Mouse (Mus musculus) megakaryocyte progenitor cell, adult 5-6 weeks (primary cell): ENCODE measurements around the gene Rgs19. TPM values are rescaled to one million over a fixed set of nuclear protein-coding genes. Genes with fewer than 3 reads are reported as not detected.

Source experiments
- ATAC-seq: replicated peaks from 2 replicates; pipeline ENCODE4 v1.8.0; 2016; ENCODE audit warnings: mild to moderate bottlenecking, moderate TSS enrichment, inconsistent platforms; ENCODE audit not compliant: poor library complexity
- total RNA-seq, 2 experiments: library from RNA; stranded (forward) in 1 of 2; stranded (reverse) in 1 of 2; fragments of 157-497, 149-512 nt in 1 of 2; fragments of 200-1000 nt in 1 of 2; gene quantifications; 2 replicates each; pipeline versions ENCODE4 v1.2.3 to v1.2.4; 2015 to 2017

Rgs19 gene
- total RNA-seq, 2 experiments from 2014 or later: 100 to 330 TPM

DNA sequence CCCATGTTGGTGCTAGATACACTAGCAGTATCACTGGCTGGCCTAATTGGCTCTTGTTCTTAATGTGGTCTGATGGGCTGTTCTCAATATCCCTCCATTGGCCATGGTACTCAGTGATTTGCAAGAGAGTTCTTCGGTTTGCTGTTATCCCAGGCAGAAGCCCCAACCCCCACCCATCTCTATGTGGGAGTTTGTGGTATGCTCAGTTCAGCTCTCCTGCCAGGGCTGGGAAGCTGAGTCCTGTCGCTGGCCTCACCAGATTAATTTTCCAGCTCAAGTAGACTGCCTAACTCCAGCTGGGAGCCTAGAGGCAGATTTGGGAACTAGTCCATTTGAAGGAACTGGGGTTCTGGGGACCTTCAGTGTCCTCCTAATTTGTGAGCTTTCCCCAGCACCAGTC is 36.3 kb downstream of the Rgs19 start:
- ATAC-seq: no peak

DNA sequence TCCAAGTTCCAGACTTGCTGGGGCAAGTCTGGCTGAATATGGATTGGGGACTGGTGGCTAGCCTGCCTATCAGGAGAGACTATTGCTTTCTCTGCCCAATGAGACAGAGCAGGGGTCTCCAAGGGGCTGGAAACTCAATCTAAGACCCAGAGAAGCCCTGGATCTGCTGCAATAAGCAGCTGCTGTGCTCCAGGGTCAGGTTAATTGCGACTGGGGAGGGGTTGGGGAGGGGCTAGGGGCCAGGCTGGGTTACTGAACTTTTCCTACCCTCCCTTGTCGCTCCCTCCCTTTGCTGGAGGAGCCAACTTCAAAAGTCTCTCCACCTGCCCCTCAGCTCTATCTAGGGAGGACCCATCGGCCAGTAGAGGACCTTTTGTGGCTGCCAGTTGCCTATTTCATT is 37.0 kb downstream of the Rgs19 start, which contains the start of gene Gm29797:
Gm29797 (plus strand) TSS at position 301 of the 400 bp plus-strand sequence.
- ATAC-seq: no peak

DNA sequence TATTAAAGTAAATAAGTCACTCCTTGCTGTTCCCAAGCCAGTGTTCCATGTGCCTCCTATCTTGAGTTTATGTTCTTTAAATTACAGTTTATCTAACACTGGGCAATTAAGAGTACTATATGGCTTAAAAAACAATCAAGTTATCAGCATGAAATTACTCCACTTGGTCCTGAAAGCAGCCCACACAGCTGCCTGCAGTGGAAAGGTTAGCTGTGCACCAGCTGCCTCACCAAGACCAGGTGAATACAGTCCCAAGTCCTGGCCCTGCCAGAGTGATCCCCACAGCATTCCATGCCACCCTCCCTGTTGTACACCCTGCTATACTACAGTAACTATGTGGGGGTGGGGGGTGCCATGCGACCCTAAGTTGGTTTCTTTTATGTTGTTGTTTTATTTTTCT is 40.3 kb downstream of the Rgs19 start:
- no peak for ATAC-seq

DNA sequence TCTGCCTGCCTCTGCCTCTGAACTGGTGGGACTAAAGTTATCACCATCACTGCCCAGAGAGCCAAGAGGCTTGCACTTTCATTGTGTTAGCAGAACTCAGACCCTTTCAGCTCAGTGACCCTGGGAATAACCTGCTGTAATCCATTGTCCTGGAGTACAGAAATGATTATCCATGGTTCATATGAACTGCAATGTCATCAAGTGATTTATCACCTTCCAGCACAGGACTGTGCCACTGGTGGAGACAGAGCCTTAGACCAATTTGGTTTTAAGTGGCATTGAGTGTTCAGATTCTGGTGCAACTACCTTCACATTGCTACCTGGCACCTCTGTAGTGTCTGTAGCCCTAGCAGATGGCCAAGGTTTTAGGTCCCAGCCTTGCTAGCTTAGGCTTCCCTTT is 40.7 kb downstream of the Rgs19 start:
- no peak for ATAC-seq

DNA sequence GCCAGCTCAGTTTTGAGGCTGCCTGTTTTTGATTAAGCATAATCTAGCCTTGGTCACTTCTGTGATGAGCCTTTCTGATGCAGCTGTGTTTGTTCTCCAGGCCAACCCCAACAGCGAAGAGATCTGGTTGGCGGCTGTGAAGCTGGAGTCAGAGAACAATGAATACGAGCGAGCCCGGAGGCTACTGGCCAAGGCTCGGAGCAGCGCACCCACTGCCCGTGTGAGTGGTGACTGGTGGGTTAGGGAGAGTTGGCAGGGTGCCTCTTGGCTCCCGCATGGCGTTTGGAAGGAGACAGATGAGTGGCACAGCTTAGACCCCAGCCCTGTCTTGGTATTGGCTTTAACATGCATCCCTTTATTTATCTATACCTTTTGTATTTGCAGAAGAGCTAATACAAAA is 44.9 kb downstream of the Rgs19 start:
- ATAC-seq: no peak

DNA sequence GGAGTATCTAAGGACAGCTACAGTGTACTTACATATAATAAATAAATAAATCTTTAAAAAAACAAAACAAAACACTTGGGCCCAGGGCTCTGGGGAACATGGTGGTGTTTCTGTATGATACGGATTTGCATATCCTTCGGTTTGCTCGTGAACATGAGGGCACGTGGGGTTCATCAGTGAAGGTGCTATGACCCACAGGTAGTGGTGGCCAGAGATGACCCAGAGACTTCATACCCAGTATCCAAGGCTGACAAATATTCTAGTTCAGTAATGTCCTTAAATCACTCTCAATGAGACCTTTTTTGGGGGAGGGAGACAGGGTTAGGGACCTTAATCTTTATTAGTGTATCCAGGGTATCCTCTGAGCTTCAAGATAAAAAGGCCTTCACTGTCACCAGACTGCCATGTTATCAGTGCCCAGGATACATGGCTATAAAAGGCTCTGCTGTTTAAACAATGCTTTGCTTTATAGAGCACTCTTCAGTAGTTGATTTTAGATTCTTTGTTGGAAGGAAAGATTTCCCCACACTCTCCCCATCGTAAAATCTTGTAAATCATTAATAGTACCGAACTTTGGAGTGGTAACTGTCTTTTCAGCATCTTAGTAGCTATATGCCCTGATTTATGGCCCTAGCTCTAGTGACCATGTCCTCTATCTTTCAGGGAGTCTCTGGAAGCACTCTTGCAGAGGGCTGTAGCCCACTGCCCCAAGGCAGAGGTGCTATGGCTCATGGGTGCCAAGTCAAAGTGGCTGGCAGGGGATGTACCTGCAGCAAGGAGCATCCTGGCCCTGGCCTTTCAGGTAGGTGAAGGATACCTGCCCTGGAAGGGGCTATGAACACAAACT is 46.9 kb downstream of the Rgs19 start:
- no peak for ATAC-seq

DNA sequence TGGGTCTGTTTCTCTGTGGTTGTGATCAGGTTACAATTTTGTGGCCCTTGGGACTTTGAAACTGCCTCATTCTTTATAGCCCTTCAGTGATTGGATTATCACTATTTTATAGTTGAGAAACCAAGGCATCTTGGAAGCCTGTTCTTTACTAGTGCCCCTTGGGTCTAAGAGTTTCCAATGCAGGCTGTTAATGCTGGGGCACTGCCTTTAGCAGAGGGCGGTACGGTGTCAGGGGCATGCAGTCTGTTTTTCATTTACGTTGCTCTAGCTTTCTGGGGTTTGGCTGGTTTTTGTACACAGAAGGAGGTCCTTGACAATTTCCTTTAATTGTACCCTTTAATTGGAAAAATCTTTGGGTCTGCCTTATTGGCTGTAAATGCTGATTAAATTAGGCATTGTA is 48.1 kb downstream of the Rgs19 start:
- ATAC-seq: no peak

DNA sequence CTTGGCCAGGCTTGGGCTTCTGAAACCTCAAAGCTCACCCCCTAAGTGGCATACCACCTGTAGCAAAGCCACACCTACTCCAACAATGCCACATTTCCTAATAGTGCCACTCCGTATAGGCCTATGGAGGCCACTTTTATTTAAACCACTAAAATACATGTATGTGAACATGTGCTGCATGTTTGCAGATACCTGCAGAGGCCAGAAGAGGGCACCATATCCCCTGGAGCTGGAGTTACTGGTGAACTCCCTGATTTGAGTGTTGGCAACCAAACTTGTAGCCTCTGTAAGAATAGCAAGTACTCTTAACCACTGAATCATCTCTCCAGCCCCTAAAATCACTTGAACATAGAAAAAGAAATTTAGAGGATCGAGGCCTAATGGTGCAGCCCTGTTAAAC is 49.4 kb downstream of the Rgs19 start:
- ATAC-seq: peak; percentile 96

Other genes starting within 250 kb of the Rgs19 start
- 1.2 and 1.8 TPM in 2 replicates for gene Zbtb46, start 234.6 kb downstream of the Rgs19 start, total RNA-seq (2015)
- 1.9 and 5.4 TPM in 2 replicates for gene Zbtb46, start 234.6 kb downstream of the Rgs19 start, total RNA-seq (2017)
- gene Abhd16b, start 200.8 kb downstream of the Rgs19 start, total RNA-seq (2015): not detected in 2 replicates
- gene Abhd16b, start 200.8 kb downstream of the Rgs19 start, total RNA-seq (2017): not detected in 2 replicates
- gene Tpd52l2, start 196.8 kb downstream of the Rgs19 start, total RNA-seq (2015): 47.1 and 60.0 TPM in 2 replicates
- gene Tpd52l2, start 196.8 kb downstream of the Rgs19 start, total RNA-seq (2017): 99.2 and 119 TPM in 2 replicates
- gene Dnajc5, start 173.5 kb downstream of the Rgs19 start, total RNA-seq (2015): 25.0 and 30.7 TPM in 2 replicates
- 37.4 and 40.0 TPM in 2 replicates for gene Dnajc5, start 173.5 kb downstream of the Rgs19 start, total RNA-seq (2017)
- 72.0 and 87.0 TPM in 2 replicates for gene Uckl1, start 109.1 kb downstream of the Rgs19 start, total RNA-seq (2015)
- 54.7 and 67.0 TPM in 2 replicates for gene Uckl1, start 109.1 kb downstream of the Rgs19 start, total RNA-seq (2017)
- 19.2 and 20.3 TPM in 2 replicates for gene Prpf6, start 102.1 kb downstream of the Rgs19 start, total RNA-seq (2015)
- gene Prpf6, start 102.1 kb downstream of the Rgs19 start, total RNA-seq (2017): 79.3 and 93.2 TPM in 2 replicates
- 8.1 and 13.5 TPM in 2 replicates for gene Zfp512b, start 101.2 kb downstream of the Rgs19 start, total RNA-seq (2015)
- gene Zfp512b, start 101.2 kb downstream of the Rgs19 start, total RNA-seq (2017): 7.6 and 16.4 TPM in 2 replicates
- 9.0 and 10.9 TPM in 2 replicates for gene Samd10, start 94.8 kb downstream of the Rgs19 start, total RNA-seq (2015)
- 2.0 TPM in 2 replicates for gene Samd10, start 94.8 kb downstream of the Rgs19 start, total RNA-seq (2017)
- gene Gm29797, start 36.9 kb downstream of the Rgs19 start, total RNA-seq (2015): not detected in 2 replicates
- not detected in 2 replicates for gene Gm29797, start 36.9 kb downstream of the Rgs19 start, total RNA-seq (2017)
- not detected in 2 replicates for gene Sox18, start 22.3 kb downstream of the Rgs19 start, total RNA-seq (2015)
- not detected in 2 replicates for gene Sox18, start 22.3 kb downstream of the Rgs19 start, total RNA-seq (2017)
- gene Tcea2, start 13.7 kb downstream of the Rgs19 start, total RNA-seq (2015): 21.5 and 22.3 TPM in 2 replicates
- gene Tcea2, start 13.7 kb downstream of the Rgs19 start, total RNA-seq (2017): 8.7 and 9.8 TPM in 2 replicates
- gene Lkaaear1, start 4.5 kb upstream of the Rgs19 start, total RNA-seq (2015): not detected in 2 replicates
- gene Lkaaear1, start 4.5 kb upstream of the Rgs19 start, total RNA-seq (2017): not detected in 2 replicates
- not detected in 2 replicates for gene Oprl1, start 21.0 kb upstream of the Rgs19 start, total RNA-seq (2015)
- gene Oprl1, start 21.0 kb upstream of the Rgs19 start, total RNA-seq (2017): not detected in 2 replicates
- not detected in 2 replicates for gene Myt1, start 69.4 kb upstream of the Rgs19 start, total RNA-seq (2015)
- gene Myt1, start 69.4 kb upstream of the Rgs19 start, total RNA-seq (2017): not detected in 2 replicates
- gene Pcmtd2, start 143.9 kb upstream of the Rgs19 start, total RNA-seq (2015): 14.1 and 14.6 TPM in 2 replicates
- gene Pcmtd2, start 143.9 kb upstream of the Rgs19 start, total RNA-seq (2017): 15.5 and 22.2 TPM in 2 replicates
- 34.7 and 38.3 TPM in 2 replicates for gene Polr3k, start 170.4 kb upstream of the Rgs19 start, total RNA-seq (2015)
- 30.3 and 31.9 TPM in 2 replicates for gene Polr3k, start 170.4 kb upstream of the Rgs19 start, total RNA-seq (2017)